Mouse (Mus musculus): ENCODE measurements around the gene Cbx7. TPM values are rescaled to one million over a fixed set of nuclear protein-coding genes. Genes with fewer than 3 reads are reported as not detected.

The Cbx7 gene
- polyA plus RNA-seq, 1 experiment from 2014 or later, result 2.0 TPM

GRCm38 (mm10) chr15:79986182-79986581 is 15.3 kb upstream of the Cbx7 start:
- 71% methylated on average over 8 of the region's 8 CpGs for WGBS
- no peaks in the 10 kb centered on the region for H3K36me3 ChIP-seq (ENCODE audit: control insufficient read depth, insufficient read depth, low read length)
- H3K9ac ChIP-seq (ENCODE audit: low read depth, low read length), result no peak overlapping the region
- H3K4me2 ChIP-seq (replicated peaks; ENCODE audit: low read depth, low read length), result no peak overlapping the region
- no peak overlapping the region for H3K4me3 ChIP-seq (ENCODE audit: low read length)
- no peak overlapping the region for H3K27ac ChIP-seq (ENCODE audit: low read depth, low read length)
- ATAC-seq (ENCODE audit: low FRiP score, low TSS enrichment), result no peak
- H3K27me3 ChIP-seq (ENCODE audit: control insufficient read depth, insufficient read depth, low read length), result no peaks in the 10 kb centered on the region
- no peaks in the 10 kb centered on the region for H3K4me1 ChIP-seq (ENCODE audit: control insufficient read depth, insufficient read depth, low read length)
- no peaks in the 10 kb centered on the region for H3K9me3 ChIP-seq (ENCODE audit: control insufficient read depth, low read length)

GRCm38 (mm10) chr15:79985471-79985870 is 14.6 kb upstream of the Cbx7 start:
- Histone ChIP-seq H3K9me3 (ENCODE audit: control insufficient read depth, low read length) (no peaks in the 10 kb centered on the region), H3K4me2 (replicated peaks; ENCODE audit: low read depth, low read length) (no peak overlapping the region), H3K4me3 (ENCODE audit: low read length) (no peak overlapping the region), H3K4me1 (ENCODE audit: control insufficient read depth, insufficient read depth, low read length) (no peaks in the 10 kb centered on the region), H3K27ac (ENCODE audit: low read depth, low read length) (no peak overlapping the region), H3K27me3 (ENCODE audit: control insufficient read depth, insufficient read depth, low read length) (no peaks in the 10 kb centered on the region), H3K9ac (ENCODE audit: low read depth, low read length) (no peak overlapping the region), H3K36me3 (ENCODE audit: control insufficient read depth, insufficient read depth, low read length) (no peaks in the 10 kb centered on the region)
- no peak for ATAC-seq (ENCODE audit: low FRiP score, low TSS enrichment)
- WGBS, result 69% methylated on average over 11 of the region's 11 CpGs

- Histone ChIP-seq H3K4me1 (ENCODE audit: control insufficient read depth, insufficient read depth, low read length) (no peaks in the 10 kb centered on the region), H3K36me3 (ENCODE audit: control insufficient read depth, insufficient read depth, low read length) (no peaks in the 10 kb centered on the region), H3K27ac (ENCODE audit: low read depth, low read length) (no peak overlapping the region), H3K9ac (ENCODE audit: low read depth, low read length) (no peak overlapping the region), H3K9me3 (ENCODE audit: control insufficient read depth, low read length) (no peaks in the 10 kb centered on the region), H3K27me3 (ENCODE audit: control insufficient read depth, insufficient read depth, low read length) (no peaks in the 10 kb centered on the region), H3K4me2 (replicated peaks; ENCODE audit: low read depth, low read length) (no peak overlapping the region), H3K4me3 (ENCODE audit: low read length) (no peak overlapping the region)
- no peak for ATAC-seq (ENCODE audit: low FRiP score, low TSS enrichment)
- 48% methylated on average over 7 of the region's 7 CpGs for WGBS
These were observed 13.2 kb upstream of the Cbx7 start for GRCm38 (mm10) chr15:79984152-79984551.

- Histone ChIP-seq H3K4me3 (ENCODE audit: low read length) (no peak overlapping the region), H3K27me3 (ENCODE audit: control insufficient read depth, insufficient read depth, low read length) (no peaks in the 10 kb centered on the region), H3K27ac (ENCODE audit: low read depth, low read length) (no peak overlapping the region), H3K9ac (ENCODE audit: low read depth, low read length) (no peak overlapping the region), H3K4me1 (ENCODE audit: control insufficient read depth, insufficient read depth, low read length) (no peaks in the 10 kb centered on the region), H3K36me3 (ENCODE audit: control insufficient read depth, insufficient read depth, low read length) (no peaks in the 10 kb centered on the region), H3K9me3 (ENCODE audit: control insufficient read depth, low read length) (no peaks in the 10 kb centered on the region; the same call in 1 of the 2 replicates), H3K4me2 (replicated peaks; ENCODE audit: low read depth, low read length) (no peak overlapping the region)
- no peak for ATAC-seq (ENCODE audit: low FRiP score, low TSS enrichment)
- 77% methylated on average over 11 of the region's 11 CpGs for WGBS
These were observed 9.8 kb upstream of the Cbx7 start for GRCm38 (mm10) chr15:79980716-79981115.

- no peaks in the 10 kb centered on the region for H3K36me3 ChIP-seq (ENCODE audit: control insufficient read depth, insufficient read depth, low read length)
- 96% methylated on average over 11 of the region's 11 CpGs for WGBS
- no peak overlapping the region for H3K4me3 ChIP-seq (ENCODE audit: low read length)
- H3K4me1 ChIP-seq (ENCODE audit: control insufficient read depth, insufficient read depth, low read length), result no peaks in the 10 kb centered on the region
- no peak for ATAC-seq (ENCODE audit: low FRiP score, low TSS enrichment)
- no peaks in the 10 kb centered on the region for H3K27me3 ChIP-seq (ENCODE audit: control insufficient read depth, insufficient read depth, low read length)
- H3K9me3 ChIP-seq (ENCODE audit: control insufficient read depth, low read length), result no peaks in the 10 kb centered on the region; the same call in 1 of the 2 replicates
- no peak overlapping the region for H3K27ac ChIP-seq (ENCODE audit: low read depth, low read length)
- no peak overlapping the region for H3K4me2 ChIP-seq (replicated peaks; ENCODE audit: low read depth, low read length)
- no peak overlapping the region for H3K9ac ChIP-seq (ENCODE audit: low read depth, low read length)
These were observed 1.3 kb upstream of the Cbx7 start for GRCm38 (mm10) chr15:79972186-79972585.

- no peak overlapping the region for H3K4me3 ChIP-seq (ENCODE audit: low read length)
- no peak for ATAC-seq (ENCODE audit: low FRiP score, low TSS enrichment)
- WGBS, result 95% methylated on average over 18 of the region's 18 CpGs
- no peaks in the 10 kb centered on the region for H3K36me3 ChIP-seq (ENCODE audit: control insufficient read depth, insufficient read depth, low read length)
- H3K9ac ChIP-seq (ENCODE audit: low read depth, low read length), result no peak overlapping the region
- H3K27ac ChIP-seq (ENCODE audit: low read depth, low read length), result no peak overlapping the region
- no peaks in the 10 kb centered on the region for H3K27me3 ChIP-seq (ENCODE audit: control insufficient read depth, insufficient read depth, low read length)
- H3K9me3 ChIP-seq (ENCODE audit: control insufficient read depth, low read length), result no peaks in the 10 kb centered on the region; the same call in 1 of the 2 replicates
- no peak overlapping the region for H3K4me2 ChIP-seq (replicated peaks; ENCODE audit: low read depth, low read length)
- no peaks in the 10 kb centered on the region for H3K4me1 ChIP-seq (ENCODE audit: control insufficient read depth, insufficient read depth, low read length)
These were observed 428 bp downstream of the Cbx7 start for GRCm38 (mm10) chr15:79970491-79970890.

GRCm38 (mm10) chr15:79967346-79967745 is 3.6 kb downstream of the Cbx7 start:
- ATAC-seq (ENCODE audit: low FRiP score, low TSS enrichment), result no peak
- Histone ChIP-seq H3K9ac (ENCODE audit: low read depth, low read length) (no peak overlapping the region), H3K27me3 (ENCODE audit: control insufficient read depth, insufficient read depth, low read length) (no peaks in the 10 kb centered on the region), H3K4me1 (ENCODE audit: control insufficient read depth, insufficient read depth, low read length) (no peaks in the 10 kb centered on the region), H3K27ac (ENCODE audit: low read depth, low read length) (no peak overlapping the region), H3K9me3 (ENCODE audit: control insufficient read depth, low read length) (no peaks in the 10 kb centered on the region; the same call in 1 of the 2 replicates), H3K4me3 (ENCODE audit: low read length) (no peak overlapping the region), H3K4me2 (replicated peaks; ENCODE audit: low read depth, low read length) (no peak overlapping the region), H3K36me3 (ENCODE audit: control insufficient read depth, insufficient read depth, low read length) (no peaks in the 10 kb centered on the region)
- WGBS, result 85% methylated on average over 6 of the region's 6 CpGs

GRCm38 (mm10) chr15:79964376-79964775 is 6.5 kb downstream of the Cbx7 start:
- Histone ChIP-seq H3K9ac (ENCODE audit: low read depth, low read length) (no peak overlapping the region), H3K27me3 (ENCODE audit: control insufficient read depth, insufficient read depth, low read length) (no peaks in the 10 kb centered on the region), H3K27ac (ENCODE audit: low read depth, low read length) (no peak overlapping the region), H3K4me1 (ENCODE audit: control insufficient read depth, insufficient read depth, low read length) (no peaks in the 10 kb centered on the region), H3K4me3 (ENCODE audit: low read length) (no peak overlapping the region), H3K4me2 (replicated peaks; ENCODE audit: low read depth, low read length) (no peak overlapping the region), H3K36me3 (ENCODE audit: control insufficient read depth, insufficient read depth, low read length) (no peaks in the 10 kb centered on the region), H3K9me3 (ENCODE audit: control insufficient read depth, low read length) (no peaks in the 10 kb centered on the region)
- WGBS, result 92% methylated on average over 7 of the region's 7 CpGs
- ATAC-seq (ENCODE audit: low FRiP score, low TSS enrichment), result no peak

GRCm38 (mm10) chr15:79962661-79963060 is 8.3 kb downstream of the Cbx7 start:
- Histone ChIP-seq H3K9ac (ENCODE audit: low read depth, low read length) (no peak overlapping the region), H3K27ac (ENCODE audit: low read depth, low read length) (no peak overlapping the region), H3K9me3 (ENCODE audit: control insufficient read depth, low read length) (no peaks in the 10 kb centered on the region), H3K36me3 (ENCODE audit: control insufficient read depth, insufficient read depth, low read length) (no peaks in the 10 kb centered on the region), H3K27me3 (ENCODE audit: control insufficient read depth, insufficient read depth, low read length) (no peaks in the 10 kb centered on the region), H3K4me2 (replicated peaks; ENCODE audit: low read depth, low read length) (no peak overlapping the region), H3K4me3 (ENCODE audit: low read length) (no peak overlapping the region), H3K4me1 (ENCODE audit: control insufficient read depth, insufficient read depth, low read length) (no peaks in the 10 kb centered on the region)
- ATAC-seq (ENCODE audit: low FRiP score, low TSS enrichment), result no peak
- WGBS, result 85% methylated on average over 18 of the region's 18 CpGs
